Mouse (Mus musculus) heart, adult 11 months (tissue): Measurements from ENCODE around the gene Serpina3a.

ENCODE experiments used
- DNase-seq: peaks from one replicate; pipeline ENCODE4 v3.0.0; 2022

The Serpina3a gene

DNA sequence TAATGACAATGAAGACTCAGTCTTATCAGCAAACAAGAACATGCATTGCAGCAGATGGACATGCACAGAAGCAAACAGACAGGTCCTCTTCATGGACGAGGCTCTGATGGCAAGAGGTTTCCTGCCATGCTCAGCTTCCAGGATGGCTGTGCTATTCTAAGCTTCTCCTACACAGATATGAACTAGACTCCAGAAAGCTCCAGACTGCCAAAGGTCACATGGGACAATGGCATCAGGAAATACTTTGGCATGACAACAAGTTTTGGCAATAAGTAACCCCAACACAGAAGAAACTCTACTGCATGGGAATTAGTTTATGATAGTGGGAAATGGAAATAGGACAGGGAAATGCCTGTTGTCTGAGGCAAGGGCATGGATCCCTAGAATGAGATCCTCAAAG is 30.8 kb downstream of the Serpina3a start:
- DNase-seq: no peak

DNA sequence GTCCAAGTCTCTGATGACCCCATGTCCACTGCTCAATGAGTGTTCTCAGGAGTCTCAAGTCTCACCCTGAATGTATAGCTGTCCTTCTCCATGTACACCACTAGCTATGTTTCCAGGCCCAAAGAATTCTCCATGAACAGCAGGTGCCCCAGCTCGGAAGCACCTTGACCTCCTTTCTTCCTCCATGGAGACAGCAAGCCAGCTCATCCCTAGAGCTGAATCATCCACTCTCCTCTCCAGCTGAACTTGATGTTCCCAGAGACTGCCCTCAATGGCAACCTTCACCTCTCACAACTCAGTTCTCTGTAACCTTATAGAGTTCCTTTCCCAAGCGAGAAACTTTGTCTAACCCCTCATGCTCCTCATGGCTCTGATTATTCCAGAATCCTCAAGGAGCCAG is 33.0 kb downstream of the Serpina3a start:
- DNase-seq: no peak

GRCm38 (mm10) chr12:104151989-104152388 is 39.5 kb downstream of the Serpina3a start:
- peak; percentile 90 for DNase-seq

DNA sequence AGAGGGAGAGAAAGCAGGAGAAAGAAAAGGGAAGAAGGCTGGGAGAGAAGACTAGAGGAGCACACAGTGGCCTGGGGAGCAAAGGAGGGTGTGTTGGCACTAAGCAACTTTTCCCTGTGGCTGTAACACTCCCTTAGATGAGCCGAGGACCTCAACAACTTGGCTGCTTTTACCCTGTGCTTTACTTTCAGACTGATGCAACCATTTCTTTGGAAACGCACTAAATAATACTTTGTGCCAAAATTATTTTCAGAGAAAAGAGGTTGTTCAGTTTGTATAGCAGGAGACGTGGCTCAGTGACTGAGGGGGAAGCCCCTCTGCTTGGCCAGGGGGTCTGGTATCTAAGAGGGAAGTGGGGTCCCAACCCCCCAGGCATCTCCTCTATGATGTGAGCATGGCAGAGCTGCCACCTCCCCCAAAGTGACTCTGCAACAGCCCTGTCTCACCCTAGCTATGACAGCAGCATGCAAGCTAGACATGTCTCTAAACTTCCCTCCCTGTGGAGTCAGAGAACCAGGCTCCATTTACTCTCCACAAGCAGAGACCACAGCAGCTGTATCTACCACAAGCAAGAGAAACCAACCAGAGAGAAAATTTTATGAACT is 40.6 kb downstream of the Serpina3a start:
- peak; percentile 84 for DNase-seq

- DNase-seq: peak; percentile 88
Measured at GRCm38 (mm10) chr12:104153656-104154055, 41.1 kb downstream of the Serpina3a start, which contains the start of gene Serpina3c. Serpina3c (minus strand) TSS chr12:104153870.
